ENCODE assay signal across 22 mouse cellular contexts in genomic region chr10:4327716-4328115, GRCm38 (mm10).
DNase-seq lines count a peak whose midpoint lies in the region; ATAC-seq lines count a peak whose summit lies in the region.
"Had no signal": no experiment of that assay in that cellular context is flagged by ENCODE, and none has a peak within 500 bp of the region (broad histone marks: within the 10 kb centered on the region; RNA-seq: fewer than 3 reads in every experiment).

No protein-coding gene starts in this region.

- peak; percentile 25; the same call in 1 of the 2 replicates for ATAC-seq in granulocyte monocyte progenitor cell, adult 5-6 weeks (replicated peaks; ENCODE audit: poor library complexity, severe bottlenecking)
- ATAC-seq: activated CD4-positive, CD25-positive, alpha-beta regulatory T cell, adult 4 months; CD4-positive, CD25-positive, alpha-beta regulatory T cell, adult 4 months; forebrain, embryonic 14.5 days; forebrain, embryonic 16.5 days; Patski had no signal

- peak; percentile 13 for DNase-seq in lung, postnatal 10 days
- DNase-seq in lung, postnatal 25 days (ENCODE audit: low spot score): no peak
- DNase-seq in ES-CJ7 (ENCODE audit: low read depth, low spot score) (peak; percentile 52), R1 (ENCODE audit: low read depth, low spot score) (peak; percentile 75)
- DNase-seq in adrenal gland, adult 18-20 months (ENCODE audit: low spot score in 2 of 2): no peak
- DNase-seq in layer of hippocampus, postnatal 14 days (ENCODE audit: low spot score in 2 of 2): no peak
- DNase-seq in cerebellum, postnatal 10 days: no peak
- DNase-seq: adrenal gland, postnatal 10 days; adrenal gland, postnatal 25 days; B cell, adult 2 months; cerebellum, adult 11 months; cerebellum, adult 18-20 months; cerebellum, adult 8-10 months; cerebellum, adult 9-11 months; cerebellum, postnatal 36 days; embryo, embryonic 11 days had no signal

Comparison
In these comparisons a context has a peak if more than half of its experiments do, and no peak if none do; other contexts are left out.
1. DNase-seq: peak in lung, postnatal 10 days (single experiment), ES-CJ7 (single experiment) and R1 (single experiment); none in lung, postnatal 25 days (single experiment), adrenal gland, adult 18-20 months (0 of 2), layer of hippocampus, postnatal 14 days (0 of 2) and cerebellum, postnatal 10 days (0 of 2).